In the genomic region with DNA sequence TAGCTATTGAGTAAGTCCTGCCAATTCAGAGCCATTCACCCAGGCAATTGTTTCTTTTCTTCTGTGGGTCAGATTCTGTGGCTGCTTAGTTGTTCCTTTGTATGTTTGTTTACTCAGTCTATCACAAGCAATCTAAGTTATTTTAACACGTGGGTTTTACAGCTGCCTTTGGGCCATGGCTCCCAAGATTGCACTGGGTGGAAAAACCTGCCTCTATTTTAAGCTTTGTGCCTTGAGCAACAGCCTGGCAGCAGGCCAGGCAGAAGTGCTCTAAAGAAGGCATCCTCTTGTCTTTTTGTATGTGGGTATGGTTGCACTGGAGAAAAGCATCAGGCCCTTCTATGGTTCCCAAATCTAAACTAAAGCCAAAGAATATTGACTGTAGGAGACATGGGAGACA, we compare ENCODE assay signal across 13 mouse cellular contexts. TPM values are rescaled to one million over a fixed set of nuclear protein-coding genes. Genes with fewer than 3 reads are reported as not detected.
DNase-seq lines count a peak whose midpoint lies in the region; ATAC-seq and TF ChIP-seq lines count a peak whose summit lies in the region.
"Had no signal": no experiment of that assay in that cellular context is flagged by ENCODE, and none has a peak within 500 bp of the region (broad histone marks: within the 10 kb centered on the region; RNA-seq: fewer than 3 reads in every experiment).

No protein-coding gene starts in this region.

- no peaks in the 10 kb centered on the region for H3K27me3 ChIP-seq in midbrain, postnatal 0 days (ENCODE audit: insufficient read depth, low read length)
- H3K27me3 ChIP-seq: embryonic facial prominence, embryonic 15.5 days; hindbrain, embryonic 12.5 days; liver, embryonic 13.5 days; neural tube, embryonic 12.5 days had no signal

- no peak for TF ChIP-seq CTCF in midbrain, postnatal 0 days (IDR thresholded peaks at IDR 0.05)

- no peak overlapping the region for H3K9ac ChIP-seq in midbrain, postnatal 0 days (replicated peaks; ENCODE audit: low read length, poor library complexity, severe bottlenecking)
- H3K9ac ChIP-seq: embryonic facial prominence, embryonic 15.5 days; hindbrain, embryonic 12.5 days; liver, embryonic 13.5 days; neural tube, embryonic 12.5 days had no signal

- no peaks in the 10 kb centered on the region for H3K9me3 ChIP-seq in midbrain, postnatal 0 days (ENCODE audit: low read length)
- H3K9me3 ChIP-seq: embryonic facial prominence, embryonic 15.5 days; hindbrain, embryonic 12.5 days; liver, embryonic 13.5 days; neural tube, embryonic 12.5 days had no signal

- no peak overlapping the region for H3K27ac ChIP-seq in midbrain, postnatal 0 days (ENCODE audit: low read depth, low read length)
- H3K27ac ChIP-seq: embryonic facial prominence, embryonic 15.5 days; hindbrain, embryonic 12.5 days; liver, embryonic 13.5 days; neural tube, embryonic 12.5 days had no signal

- no peak for ATAC-seq in midbrain, postnatal 0 days (ENCODE audit: low FRiP score)
- ATAC-seq in megakaryocyte-erythroid progenitor cell, adult 5-6 weeks (replicated peaks; ENCODE audit: low FRiP score, low TSS enrichment, poor library complexity, severe bottlenecking) = no peak
- ATAC-seq: activated CD4-positive, CD25-positive, alpha-beta regulatory T cell, adult 4 months had no signal

- DNase-seq in gastrocnemius, adult 18-20 months (ENCODE audit: low spot score) = peak; percentile 59
- no peak for DNase-seq in gastrocnemius, postnatal 25 days
- peak; percentile 19 to 47 for DNase-seq in left cerebral cortex, postnatal 25 days (ENCODE audit: low spot score in 2 of 2)
- DNase-seq in left cerebral cortex, adult 11 months (ENCODE audit: low spot score) = no peak
- DNase-seq in fat pad, adult 2 months (ENCODE audit: extremely low read depth, low read depth, low spot score) = peak; percentile 68
- peak; percentile 34 for DNase-seq in lung, postnatal 14 days
- no peak for DNase-seq in midbrain, postnatal 0 days (ENCODE audit: low spot score)
- DNase-seq: liver, embryonic 13.5 days had no signal

- H3K4me2 ChIP-seq in midbrain, postnatal 0 days (ENCODE audit: low read depth, low read length, poor library complexity, severe bottlenecking) = no peak overlapping the region
- H3K4me2 ChIP-seq: embryonic facial prominence, embryonic 15.5 days; hindbrain, embryonic 12.5 days; liver, embryonic 13.5 days; neural tube, embryonic 12.5 days had no signal

- H3K4me1 ChIP-seq in midbrain, postnatal 0 days (ENCODE audit: insufficient read depth, low read length) = 0 out of 2 replicates have a peak, but pooled peaks cover 2% of the 10 kb centered on the region

- 18% methylated on average over 1 of the region's 1 CpGs for WGBS in midbrain, postnatal 0 days

- intact Hi-C loops in left cerebral cortex, postnatal 25 days (cut with DNase I) = no loop called here

- H3K4me3 ChIP-seq in midbrain, postnatal 0 days (ENCODE audit: low read depth, low read length) = no peak overlapping the region
- H3K4me3 ChIP-seq: embryonic facial prominence, embryonic 15.5 days; hindbrain, embryonic 12.5 days; liver, embryonic 13.5 days; neural tube, embryonic 12.5 days had no signal

- no peaks in the 10 kb centered on the region for H3K36me3 ChIP-seq in midbrain, postnatal 0 days (ENCODE audit: insufficient read depth, low read length)
- H3K36me3 ChIP-seq: embryonic facial prominence, embryonic 15.5 days; hindbrain, embryonic 12.5 days; liver, embryonic 13.5 days; neural tube, embryonic 12.5 days had no signal

RNA-seq across cellular contexts. Expression of gene Ctsl, which starts 3.0 kb away (rescaled TPM):
- total RNA-seq in gastrocnemius, adult 18-20 months (2021) = 100 to 1,000 TPM; 121 to 124 TPM
- total RNA-seq in gastrocnemius, postnatal 25 days (2021) = 100 to 1,000 TPM; 120 to 147 TPM
- total RNA-seq in left cerebral cortex, postnatal 25 days (2021) = 100 to 1,000 TPM; 139 to 150 TPM
- 185 and 214 TPM in 2 replicates for total RNA-seq in midbrain, postnatal 0 days (2014; rRNA removed)
- 174 and 196 TPM in 2 replicates for polyA plus RNA-seq in midbrain, postnatal 0 days (2015; fragmentation: Nextera tagmentation; extraction: Ambion mirVana)
- total RNA-seq in megakaryocyte-erythroid progenitor cell, adult 5-6 weeks (2014; fragmentation: Nextera tagmentation) = 16.2 and 27.8 TPM in 2 replicates
- 53.0 and 118 TPM in 2 replicates for total RNA-seq in megakaryocyte-erythroid progenitor cell, adult 5-6 weeks (2017)

RNA-seq across cellular contexts. Expression of gene Cdk20, which starts 58.4 kb away (rescaled TPM):
- total RNA-seq in gastrocnemius, adult 18-20 months (2021) = 1 to 10 TPM; 3.1 to 3.3 TPM
- total RNA-seq in gastrocnemius, postnatal 25 days (2021) = 1 to 10 TPM; 2.8 to 3.4 TPM
- total RNA-seq in left cerebral cortex, postnatal 25 days (2021) = 10 to 100 TPM in 1 of 2 experiments, 1 to 10 TPM in 1; 9.7 to 12.5 TPM
- 30.0 and 34.2 TPM in 2 replicates for total RNA-seq in midbrain, postnatal 0 days (2014; rRNA removed)
- polyA plus RNA-seq in midbrain, postnatal 0 days (2015; fragmentation: Nextera tagmentation; extraction: Ambion mirVana) = 25.5 and 26.6 TPM in 2 replicates
- 3.7 and 4.4 TPM in 2 replicates for total RNA-seq in megakaryocyte-erythroid progenitor cell, adult 5-6 weeks (2014; fragmentation: Nextera tagmentation)
- total RNA-seq in megakaryocyte-erythroid progenitor cell, adult 5-6 weeks (2017) = 2.9 and 6.8 TPM in 2 replicates

Comparison
In these comparisons a context has a peak if more than half of its experiments do, and no peak if none do; other contexts are left out.
1. DNase-seq: peak in gastrocnemius, adult 18-20 months (single experiment), left cerebral cortex, postnatal 25 days (2 of 2), fat pad, adult 2 months (single experiment) and lung, postnatal 14 days (single experiment); none in gastrocnemius, postnatal 25 days (single experiment), left cerebral cortex, adult 11 months (single experiment) and midbrain, postnatal 0 days (single experiment).